Mouse (Mus musculus): ENCODE data around the gene Fcnb. TPM values are rescaled to one million over a fixed set of nuclear protein-coding genes. Genes with fewer than 3 reads are reported as not detected.
A peak's percentile ranks its signal among the peaks of the same experiment; 100 is the strongest.

Gene Fcnb
- polyA plus RNA-seq (2015; fragmentation: Nextera tagmentation; extraction: Ambion mirVana), result not detected in 2 replicates

DNA sequence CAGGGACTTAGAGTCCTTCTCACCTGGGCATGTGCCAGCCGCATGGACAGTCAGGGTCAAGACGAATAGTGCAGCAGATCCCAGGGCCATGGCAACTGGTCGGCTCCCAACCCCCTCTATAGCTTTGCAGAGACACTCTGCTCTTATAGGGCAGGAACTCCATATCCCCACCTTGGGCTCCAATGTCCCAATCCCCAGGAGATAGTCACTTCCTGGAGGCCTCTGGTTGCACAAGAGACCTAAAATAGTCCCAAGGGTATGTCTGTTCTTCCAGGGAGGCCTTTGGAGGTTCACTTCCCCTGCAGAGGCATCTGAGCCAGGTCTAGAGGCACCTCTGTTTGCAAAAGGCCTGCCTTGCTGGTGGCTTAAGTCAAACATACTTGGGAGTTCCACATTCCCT, at the start of gene Fcnb:
Gene Fcnb (minus strand): TSS at position 118 of the 400 bp plus-strand sequence.
- 82% methylated on average over 3 of the region's 3 CpGs for WGBS
- Histone ChIP-seq H3K4me2 (ENCODE audit: low read length) (no peak within 1 kb of the TSS), H3K27me3 (ENCODE audit: insufficient read depth, low read length) (no peaks in the 10 kb centered on the region), H3K36me3 (ENCODE audit: insufficient read depth, low read length) (no peaks in the 10 kb centered on the region), H3K27ac (no peak within 1 kb of the TSS), H3K4me1 (replicated peaks; ENCODE audit: insufficient read depth, low read length) (no peaks in the 10 kb centered on the region), H3K9ac (ENCODE audit: low read depth, low read length) (no peak within 1 kb of the TSS), H3K9me3 (replicated peaks; ENCODE audit: low read length) (no peaks in the 10 kb centered on the region), H3K4me3 (replicated peaks; ENCODE audit: low read depth, low read length) (no peak within 1 kb of the TSS)
- no peak for TF ChIP-seq CTCF (IDR thresholded peaks at IDR 0.05; ENCODE audit: low read depth)
- DNase-seq (ENCODE audit: low spot score) (no peak), ATAC-seq (replicated peaks; ENCODE audit: low FRiP score, low read depth) (no peak)

DNA sequence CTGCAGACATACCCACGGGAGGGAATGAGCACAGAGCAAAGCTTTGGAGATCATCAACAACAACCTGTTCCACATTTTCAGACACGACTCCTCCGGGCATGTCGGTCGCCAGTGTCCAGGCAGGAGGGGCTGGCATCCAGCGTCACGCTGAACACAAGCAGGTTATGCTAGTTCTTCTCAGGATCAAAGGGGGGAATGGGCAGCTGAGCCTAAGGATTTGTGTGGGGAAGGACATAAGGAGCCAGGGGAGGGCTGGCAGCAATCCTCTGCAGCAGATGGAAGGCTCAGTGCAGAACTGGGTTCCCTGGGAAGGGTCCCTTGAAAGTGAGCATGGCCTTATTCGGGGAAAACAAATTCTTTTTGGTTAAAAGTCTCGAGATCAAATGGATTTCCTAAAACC, 49.1 kb upstream of the Fcnb start:
- no peak for ATAC-seq (replicated peaks; ENCODE audit: low FRiP score, low read depth)
- DNase-seq (ENCODE audit: low spot score), result no peak
- H3K4me1 ChIP-seq (replicated peaks; ENCODE audit: insufficient read depth, low read length), result peaks cover 8% of the 10 kb centered on the region; the same call in 1 of the 2 replicates
- H3K9ac ChIP-seq (ENCODE audit: low read depth, low read length), result no peak overlapping the region
- H3K4me2 ChIP-seq (ENCODE audit: low read length), result no peak overlapping the region
- no peaks in the 10 kb centered on the region for H3K27me3 ChIP-seq (ENCODE audit: insufficient read depth, low read length)
- no peak overlapping the region for H3K27ac ChIP-seq
- WGBS, result 73% methylated on average over 9 of the region's 9 CpGs
- no peaks in the 10 kb centered on the region for H3K36me3 ChIP-seq (ENCODE audit: insufficient read depth, low read length)
- H3K4me3 ChIP-seq (replicated peaks; ENCODE audit: low read depth, low read length), result no peak overlapping the region
- no peaks in the 10 kb centered on the region for H3K9me3 ChIP-seq (replicated peaks; ENCODE audit: low read length)
- TF ChIP-seq CTCF (IDR thresholded peaks at IDR 0.05; ENCODE audit: low read depth), result no peak

DNA sequence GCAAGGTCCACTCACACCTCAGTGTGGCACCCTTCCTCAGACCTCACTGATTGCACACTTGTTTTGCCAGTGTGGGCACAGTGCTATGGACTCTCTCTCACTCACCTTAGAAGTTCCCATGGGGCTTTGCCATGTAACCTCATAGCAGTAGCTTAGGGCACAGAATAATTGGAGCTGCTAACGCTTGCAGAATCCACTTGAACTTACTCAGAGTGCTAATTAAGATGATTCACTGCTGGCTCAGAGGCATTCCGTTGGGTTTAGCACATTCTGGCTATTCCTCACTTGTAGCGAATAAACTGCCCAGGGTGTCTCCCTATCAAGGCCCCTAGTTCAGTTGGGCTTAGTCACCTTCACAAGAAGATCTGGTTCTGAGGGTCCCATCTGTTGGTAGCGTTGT, 47.4 kb upstream of the Fcnb start:
- Histone ChIP-seq H3K27me3 (ENCODE audit: insufficient read depth, low read length) (no peaks in the 10 kb centered on the region), H3K9ac (ENCODE audit: low read depth, low read length) (no peak overlapping the region), H3K4me3 (replicated peaks; ENCODE audit: low read depth, low read length) (no peak overlapping the region), H3K4me2 (ENCODE audit: low read length) (no peak overlapping the region), H3K36me3 (ENCODE audit: insufficient read depth, low read length) (no peaks in the 10 kb centered on the region), H3K9me3 (replicated peaks; ENCODE audit: low read length) (no peaks in the 10 kb centered on the region), H3K4me1 (replicated peaks; ENCODE audit: insufficient read depth, low read length) (no peaks in the 10 kb centered on the region), H3K27ac (no peak overlapping the region)
- ATAC-seq (replicated peaks; ENCODE audit: low FRiP score, low read depth) (no peak), DNase-seq (ENCODE audit: low spot score) (no peak)
- no peak for TF ChIP-seq CTCF (IDR thresholded peaks at IDR 0.05; ENCODE audit: low read depth)
- 61% methylated on average over 4 of the region's 4 CpGs for WGBS

DNA sequence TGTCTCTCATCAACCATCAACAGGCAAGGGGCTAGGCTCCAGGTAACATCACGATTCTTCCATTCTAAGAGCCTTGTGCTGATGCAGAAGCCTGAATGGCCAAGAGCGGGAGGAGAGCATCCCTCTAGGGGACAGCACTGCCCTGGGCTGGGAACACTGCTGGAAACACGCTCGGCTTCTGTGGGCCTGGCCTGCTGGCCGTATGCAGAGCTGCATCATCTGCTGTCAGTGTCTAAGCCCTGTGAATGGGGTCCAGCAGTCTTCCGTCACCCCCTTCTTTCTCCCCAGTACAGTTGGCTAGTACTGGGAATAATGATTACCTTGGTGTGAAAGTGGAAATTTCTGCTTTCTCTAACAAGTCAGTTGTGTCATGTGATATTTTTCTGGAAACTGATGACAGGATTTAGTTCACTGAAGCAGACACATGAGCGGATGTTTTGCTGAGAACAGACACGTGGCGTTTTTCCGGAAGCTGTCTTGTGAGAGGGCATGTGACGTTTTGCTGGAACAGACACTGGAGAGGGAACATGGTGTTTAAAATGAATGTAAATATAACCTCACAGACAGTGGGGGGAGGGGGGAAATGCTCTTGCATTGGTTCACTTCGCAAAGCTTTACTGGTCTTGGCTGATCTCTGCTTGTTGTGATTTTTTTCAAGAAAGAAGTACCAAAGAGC, 42.2 kb upstream of the Fcnb start:
- Histone ChIP-seq H3K9ac (ENCODE audit: low read depth, low read length) (no peak overlapping the region), H3K27me3 (ENCODE audit: insufficient read depth, low read length) (no peaks in the 10 kb centered on the region), H3K4me3 (replicated peaks; ENCODE audit: low read depth, low read length) (no peak overlapping the region), H3K4me2 (ENCODE audit: low read length) (no peak overlapping the region), H3K36me3 (ENCODE audit: insufficient read depth, low read length) (no peaks in the 10 kb centered on the region), H3K9me3 (replicated peaks; ENCODE audit: low read length) (no peaks in the 10 kb centered on the region), H3K27ac (no peak overlapping the region), H3K4me1 (replicated peaks; ENCODE audit: insufficient read depth, low read length) (no peaks in the 10 kb centered on the region)
- ATAC-seq (replicated peaks; ENCODE audit: low FRiP score, low read depth) (no peak), DNase-seq (ENCODE audit: low spot score) (peak; percentile 42)
- 53% methylated on average over 12 of the region's 12 CpGs for WGBS
- TF ChIP-seq CTCF (IDR thresholded peaks at IDR 0.05; ENCODE audit: low read depth), result 0 out of 2 replicates have a peak, but pooled peaks have one; percentile 3

DNA sequence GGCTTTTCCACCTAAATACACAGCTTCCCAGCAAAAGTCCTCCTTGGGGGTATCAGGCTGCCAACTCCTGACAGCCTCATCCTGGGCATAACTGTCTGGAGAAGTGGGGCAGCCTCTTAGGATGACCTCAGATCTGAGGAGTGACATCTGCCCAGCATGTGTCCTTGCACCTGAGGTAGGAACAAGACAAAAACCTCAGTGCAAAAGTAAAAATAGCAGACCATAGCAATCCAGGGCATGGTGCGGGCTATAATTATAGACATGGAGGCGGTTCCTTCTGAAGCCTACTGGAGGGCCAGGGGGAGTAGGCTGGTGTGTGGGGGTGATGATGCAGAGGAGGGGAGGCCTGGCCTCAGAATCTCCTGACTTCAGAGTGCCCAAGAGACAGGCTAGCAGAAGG, 39.2 kb upstream of the Fcnb start:
- H3K4me1 ChIP-seq (replicated peaks; ENCODE audit: insufficient read depth, low read length), result no peaks in the 10 kb centered on the region
- WGBS, result 83% methylated on average over 2 of the region's 2 CpGs
- no peak overlapping the region for H3K4me3 ChIP-seq (replicated peaks; ENCODE audit: low read depth, low read length)
- ATAC-seq (replicated peaks; ENCODE audit: low FRiP score, low read depth) (no peak), DNase-seq (ENCODE audit: low spot score) (no peak)
- TF ChIP-seq CTCF (IDR thresholded peaks at IDR 0.05; ENCODE audit: low read depth), result no peak
- H3K9me3 ChIP-seq (replicated peaks; ENCODE audit: low read length), result no peaks in the 10 kb centered on the region
- H3K36me3 ChIP-seq (ENCODE audit: insufficient read depth, low read length), result no peaks in the 10 kb centered on the region
- no peaks in the 10 kb centered on the region for H3K27me3 ChIP-seq (ENCODE audit: insufficient read depth, low read length)
- H3K9ac ChIP-seq (ENCODE audit: low read depth, low read length), result no peak overlapping the region
- no peak overlapping the region for H3K27ac ChIP-seq
- H3K4me2 ChIP-seq (ENCODE audit: low read length), result no peak overlapping the region

DNA sequence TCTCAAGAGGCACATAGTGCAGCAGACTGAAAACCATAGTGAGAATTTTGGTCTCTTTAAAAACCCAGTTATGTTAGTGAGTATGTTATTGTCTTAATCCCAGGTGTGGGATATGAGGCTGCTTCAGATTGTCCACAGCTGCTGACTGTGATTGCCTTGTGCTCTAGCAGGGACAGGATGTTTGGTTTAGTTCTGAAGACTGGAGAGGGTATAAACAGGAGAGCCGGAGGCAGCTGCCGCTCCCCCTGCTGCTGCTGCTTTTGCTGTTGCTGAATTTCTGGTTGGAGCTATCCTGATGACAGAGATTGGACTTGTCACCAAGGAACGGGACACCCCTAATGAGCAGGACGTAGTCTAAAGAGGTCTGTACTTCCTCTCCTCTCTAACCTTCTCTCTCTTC, 36.6 kb upstream of the Fcnb start:
- Histone ChIP-seq H3K36me3 (ENCODE audit: insufficient read depth, low read length) (no peaks in the 10 kb centered on the region), H3K4me2 (ENCODE audit: low read length) (no peak overlapping the region), H3K9ac (ENCODE audit: low read depth, low read length) (no peak overlapping the region), H3K4me1 (replicated peaks; ENCODE audit: insufficient read depth, low read length) (no peaks in the 10 kb centered on the region), H3K27ac (no peak overlapping the region), H3K9me3 (replicated peaks; ENCODE audit: low read length) (no peaks in the 10 kb centered on the region), H3K4me3 (replicated peaks; ENCODE audit: low read depth, low read length) (no peak overlapping the region), H3K27me3 (ENCODE audit: insufficient read depth, low read length) (no peaks in the 10 kb centered on the region)
- no peak for DNase-seq (ENCODE audit: low spot score)
- no peak for TF ChIP-seq CTCF (IDR thresholded peaks at IDR 0.05; ENCODE audit: low read depth)
- WGBS, result 64% methylated on average over 4 of the region's 4 CpGs
- ATAC-seq (replicated peaks; ENCODE audit: low FRiP score, low read depth), result no peak

DNA sequence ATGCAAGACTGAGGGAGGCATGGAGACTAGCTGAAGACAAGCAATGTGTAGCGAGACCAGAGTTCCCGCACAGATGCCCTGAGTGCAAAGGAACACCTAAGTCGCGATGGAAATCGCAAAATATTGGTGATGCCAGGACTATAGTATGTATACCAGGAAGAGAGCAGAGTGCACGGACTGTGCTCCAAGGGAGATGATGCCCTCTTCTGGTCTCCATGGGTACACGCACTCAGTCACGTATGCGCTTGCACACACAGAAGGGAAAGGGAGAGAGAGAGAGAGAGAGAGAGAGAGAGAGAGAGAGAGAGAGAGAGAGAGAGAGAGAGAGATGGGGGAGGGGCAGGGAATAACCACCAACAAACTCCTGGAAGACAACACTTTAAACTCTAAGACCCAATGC, 35.7 kb upstream of the Fcnb start:
- DNase-seq (ENCODE audit: low spot score) (no peak), ATAC-seq (replicated peaks; ENCODE audit: low FRiP score, low read depth) (no peak)

More for the DNA sequence above, 35.7 kb upstream of the Fcnb start:
- 96% methylated on average over 9 of the region's 9 CpGs for WGBS
- H3K27ac ChIP-seq, result no peak overlapping the region
- TF ChIP-seq CTCF (IDR thresholded peaks at IDR 0.05; ENCODE audit: low read depth), result no peak
- no peaks in the 10 kb centered on the region for H3K9me3 ChIP-seq (replicated peaks; ENCODE audit: low read length)
- H3K4me3 ChIP-seq (replicated peaks; ENCODE audit: low read depth, low read length), result no peak overlapping the region
- H3K9ac ChIP-seq (ENCODE audit: low read depth, low read length), result no peak overlapping the region
- H3K4me2 ChIP-seq (ENCODE audit: low read length), result no peak overlapping the region
- H3K4me1 ChIP-seq (replicated peaks; ENCODE audit: insufficient read depth, low read length), result no peaks in the 10 kb centered on the region
- H3K36me3 ChIP-seq (ENCODE audit: insufficient read depth, low read length), result no peaks in the 10 kb centered on the region
- H3K27me3 ChIP-seq (ENCODE audit: insufficient read depth, low read length), result no peaks in the 10 kb centered on the region
